Mouse (Mus musculus): ENCODE data around the gene Slc9a5. TPM values are rescaled to one million over a fixed set of nuclear protein-coding genes. Genes with fewer than 3 reads are reported as not detected.
A peak's percentile ranks its signal among the peaks of the same experiment; 100 is the strongest.

The Slc9a5 gene
- polyA plus RNA-seq, 1 experiment from 2014 or later: 1.7 TPM

DNA sequence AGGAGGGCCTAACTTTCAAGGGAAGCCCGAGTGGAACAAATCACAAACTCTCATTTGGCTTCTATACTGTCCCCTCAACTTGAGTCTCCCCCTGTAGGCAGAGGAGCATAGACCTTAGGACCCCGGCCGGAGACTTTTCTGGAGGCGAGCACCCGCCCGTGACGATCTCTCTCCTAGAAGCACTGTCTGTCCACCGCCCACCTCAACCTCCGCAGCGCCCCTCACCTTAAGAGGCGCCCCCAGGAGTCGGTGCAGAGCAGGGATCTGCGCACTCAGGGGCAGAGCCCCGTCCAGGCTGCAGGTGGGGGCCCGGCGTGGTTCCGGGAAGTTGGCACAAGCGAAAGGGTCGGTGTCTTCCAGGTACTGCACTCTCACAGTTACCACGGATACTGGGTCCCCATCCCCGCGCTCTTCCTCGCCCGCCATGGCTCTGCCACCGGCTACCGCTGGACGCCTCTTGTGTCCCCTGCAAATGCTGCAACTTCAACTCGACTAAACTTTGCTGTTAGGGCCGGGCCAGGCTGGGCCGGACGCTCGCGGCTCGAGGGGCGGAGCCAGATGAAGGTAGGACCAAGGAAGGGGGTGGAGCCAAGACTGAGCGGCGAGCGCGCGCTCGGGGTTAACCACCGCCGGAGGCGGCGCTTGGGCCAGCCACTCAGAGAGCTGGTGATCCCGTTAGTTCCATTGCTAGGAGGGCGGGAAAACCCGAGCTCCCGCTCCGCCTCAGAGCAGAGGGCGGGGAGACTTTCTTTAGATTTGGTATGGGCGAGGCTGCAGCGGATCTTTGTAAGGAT lies 1.0 kb upstream of the Slc9a5 start, which contains the start of gene Fhod1:
Gene Fhod1 (minus strand): TSS at position 526 of the 794 bp plus-strand sequence.
- Histone ChIP-seq H3K9ac (peak within 1 kb of the TSS; percentile 66), H3K27ac (peak within 1 kb of the TSS; percentile 92), H3K36me3 (no peaks in the 10 kb centered on the region), H3K4me1 (replicated peaks) (peaks cover 40% of the 10 kb centered on the region), H3K4me2 (replicated peaks) (peak within 1 kb of the TSS; percentile 98), H3K27me3 (replicated peaks) (peaks cover 10% of the 10 kb centered on the region; the same call in 1 of the 2 replicates), H3K4me3 (replicated peaks) (peak within 1 kb of the TSS; percentile 74), H3K9me3 (no peaks in the 10 kb centered on the region)
- peak; percentile 92 for ATAC-seq
- WGBS: under 1% methylated on average over 53 of the region's 53 CpGs

DNA sequence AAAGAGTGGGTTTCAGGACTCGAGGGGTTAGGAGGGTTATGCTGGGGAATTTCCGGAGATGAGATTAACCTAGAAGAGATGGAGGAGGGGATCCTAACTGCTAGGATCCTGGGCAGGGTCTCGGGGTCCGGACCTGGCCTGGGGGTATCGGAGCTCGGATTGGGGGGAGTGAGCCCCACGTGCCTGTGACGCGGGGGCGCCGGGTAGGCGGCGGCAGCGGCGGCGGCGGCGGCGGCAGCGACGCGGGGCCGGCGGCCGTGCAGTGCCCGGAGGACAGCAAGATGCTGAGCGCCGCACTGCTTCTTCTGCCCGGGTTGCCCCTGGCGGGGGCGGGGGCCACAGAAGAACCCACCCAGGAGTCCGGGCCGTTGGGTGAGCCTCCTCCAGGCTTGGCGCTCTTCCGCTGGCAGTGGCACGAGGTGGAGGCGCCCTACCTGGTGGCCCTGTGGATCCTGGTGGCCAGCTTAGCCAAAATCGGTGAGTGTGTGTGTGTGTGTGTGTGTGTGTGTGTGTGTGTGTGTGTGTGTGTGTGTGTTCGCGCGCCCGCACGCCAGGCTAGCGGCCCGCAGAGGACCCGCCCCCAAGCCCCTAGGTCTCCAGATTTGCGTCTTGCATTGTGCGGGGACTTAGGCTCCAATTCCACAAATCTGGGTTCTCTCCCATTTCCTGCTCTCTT lies 591 bp downstream of the Slc9a5 start:
- no peak overlapping the region for H3K27ac ChIP-seq
- H3K9ac ChIP-seq: peak overlapping the region; percentile 59
- peaks cover 39% of the 10 kb centered on the region for H3K4me1 ChIP-seq (replicated peaks)
- WGBS: under 1% methylated on average over 47 of the region's 48 CpGs
- peak overlapping the region; percentile 98 for H3K4me2 ChIP-seq (replicated peaks)
- no peaks in the 10 kb centered on the region for H3K36me3 ChIP-seq
- peaks cover 10% of the 10 kb centered on the region; the same call in 1 of the 2 replicates for H3K27me3 ChIP-seq (replicated peaks)
- ATAC-seq: no peak
- H3K9me3 ChIP-seq: no peaks in the 10 kb centered on the region
- H3K4me3 ChIP-seq (replicated peaks): peak overlapping the region; percentile 74

DNA sequence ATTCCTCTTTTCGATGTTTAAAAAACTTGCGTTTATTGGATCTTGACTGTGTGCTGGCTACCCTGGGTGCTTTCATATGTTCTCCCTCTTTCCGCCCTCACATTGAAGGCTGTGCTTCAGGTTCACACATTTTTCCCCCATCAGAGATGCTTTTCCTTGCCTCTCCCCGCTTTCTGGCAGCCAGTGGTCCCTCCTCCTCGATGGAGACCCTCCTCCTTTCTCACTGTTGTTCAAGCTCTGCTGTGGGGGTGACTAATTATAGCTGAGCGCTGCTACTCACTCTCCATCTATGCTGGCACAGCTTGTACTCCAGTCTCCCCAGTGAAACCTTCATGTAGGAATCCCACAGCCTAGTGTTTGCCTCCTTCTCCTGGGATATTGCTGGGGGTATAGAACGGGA lies 1.5 kb downstream of the Slc9a5 start:
- H3K9ac ChIP-seq: no peak overlapping the region
- peaks cover 10% of the 10 kb centered on the region; the same call in 1 of the 2 replicates for H3K27me3 ChIP-seq (replicated peaks)
- H3K9me3 ChIP-seq: no peaks in the 10 kb centered on the region
- 47% methylated on average over 7 of the region's 7 CpGs for WGBS
- H3K4me3 ChIP-seq (replicated peaks): no peak overlapping the region
- peaks cover 33% of the 10 kb centered on the region for H3K4me1 ChIP-seq (replicated peaks)
- no peaks in the 10 kb centered on the region for H3K36me3 ChIP-seq
- H3K4me2 ChIP-seq (replicated peaks): peak overlapping the region; percentile 98
- no peak overlapping the region for H3K27ac ChIP-seq
- ATAC-seq: no peak

DNA sequence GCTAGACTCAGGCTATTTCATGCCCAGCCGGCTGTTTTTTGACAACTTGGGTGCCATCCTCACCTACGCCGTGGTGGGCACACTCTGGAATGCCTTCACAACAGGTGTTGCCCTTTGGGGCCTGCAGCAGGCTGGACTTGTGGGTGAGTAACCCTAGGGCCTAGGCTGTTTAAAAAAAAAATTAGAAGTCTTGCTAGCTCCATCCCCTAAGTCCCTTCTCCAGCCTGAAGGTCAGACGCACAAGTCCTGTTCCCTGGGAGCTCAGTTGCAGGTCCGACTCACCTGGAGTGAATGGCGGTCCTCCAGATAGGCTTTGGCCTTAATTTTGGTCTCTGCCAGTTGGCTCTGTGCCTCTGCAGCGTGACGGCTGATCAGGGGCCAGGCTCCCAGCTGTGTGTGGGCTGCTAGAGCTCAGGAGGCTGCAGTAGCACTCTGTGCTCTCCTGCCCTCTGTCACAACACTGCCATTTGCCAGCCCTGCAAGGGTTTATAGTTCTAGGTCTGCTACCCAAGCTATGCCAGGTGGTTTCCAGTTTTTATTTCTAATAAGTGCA lies 5.0 kb downstream of the Slc9a5 start:
- Histone ChIP-seq H3K27me3 (replicated peaks) (peaks cover 8% of the 10 kb centered on the region; the same call in 1 of the 2 replicates), H3K36me3 (no peaks in the 10 kb centered on the region), H3K4me1 (replicated peaks) (peaks cover 17% of the 10 kb centered on the region), H3K9me3 (no peaks in the 10 kb centered on the region), H3K4me3 (replicated peaks) (no peak overlapping the region), H3K4me2 (replicated peaks) (no peak overlapping the region), H3K27ac (no peak overlapping the region), H3K9ac (no peak overlapping the region)
- ATAC-seq: no peak
- 85% methylated on average over 8 of the region's 8 CpGs for WGBS

DNA sequence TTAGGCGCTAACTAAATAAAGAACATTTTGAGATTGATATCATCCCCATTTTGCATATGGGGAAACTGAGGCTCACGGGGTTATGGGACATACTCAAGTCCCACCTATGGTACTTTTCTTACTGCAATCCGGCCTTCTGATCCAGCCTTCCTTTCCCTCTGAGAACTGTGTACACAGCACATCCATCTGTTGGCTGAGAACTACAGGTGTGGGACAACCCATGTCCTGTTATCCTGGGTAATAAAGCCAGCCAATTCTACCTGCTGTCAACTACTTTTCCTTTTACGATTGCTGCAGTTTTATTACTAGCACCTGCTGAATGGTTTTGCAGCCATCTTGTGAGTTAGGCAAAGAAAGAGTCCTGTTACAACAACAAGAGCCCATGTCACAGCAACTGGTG lies 5.9 kb downstream of the Slc9a5 start:
- WGBS: 81% methylated on average over 4 of the region's 4 CpGs
- Histone ChIP-seq H3K36me3 (no peaks in the 10 kb centered on the region), H3K4me3 (replicated peaks) (no peak overlapping the region), H3K4me2 (replicated peaks) (no peak overlapping the region), H3K9ac (no peak overlapping the region), H3K27ac (no peak overlapping the region), H3K9me3 (no peaks in the 10 kb centered on the region), H3K27me3 (replicated peaks) (peaks cover 5% of the 10 kb centered on the region; the same call in 1 of the 2 replicates), H3K4me1 (replicated peaks) (peaks cover 12% of the 10 kb centered on the region)
- peak; percentile 57 for ATAC-seq

DNA sequence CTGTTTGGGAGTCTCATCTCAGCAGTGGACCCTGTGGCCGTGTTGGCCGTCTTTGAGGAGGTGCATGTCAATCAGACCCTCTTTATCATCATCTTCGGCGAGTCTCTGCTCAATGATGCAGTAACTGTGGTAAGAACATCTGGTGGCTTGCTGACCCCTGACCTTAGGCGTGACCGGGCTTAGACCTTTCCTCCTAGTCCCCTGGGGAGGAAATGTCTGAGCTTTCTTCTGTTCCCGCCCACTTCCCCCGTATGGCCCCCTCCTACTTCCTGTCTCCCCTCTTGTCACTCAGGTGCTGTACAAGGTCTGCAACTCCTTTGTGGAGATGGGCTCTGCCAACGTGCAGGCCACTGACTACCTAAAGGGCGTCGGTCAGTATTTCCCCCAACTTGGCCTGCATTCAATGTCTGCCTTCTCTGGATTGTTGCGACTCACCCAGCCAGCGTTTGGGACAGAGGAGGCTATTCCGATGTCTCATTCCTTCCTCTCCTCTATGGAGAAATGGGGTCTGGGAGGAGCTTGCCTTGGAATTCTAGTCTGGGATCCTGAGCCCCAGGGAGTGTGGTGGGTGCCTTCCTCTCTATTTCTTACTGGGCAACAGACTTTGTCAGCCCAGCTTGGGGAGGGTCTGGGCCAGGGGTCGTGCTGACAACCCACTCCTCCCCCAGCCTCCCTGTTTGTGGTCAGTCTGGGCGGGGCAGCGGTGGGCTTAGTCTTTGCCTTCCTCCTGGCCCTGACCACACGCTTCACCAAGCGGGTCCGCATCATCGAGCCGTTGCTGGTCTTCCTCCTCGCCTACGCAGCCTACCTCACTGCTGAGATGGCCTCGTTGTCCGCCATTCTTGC lies 6.8 kb downstream of the Slc9a5 start:
- WGBS: 73% methylated on average over 26 of the region's 26 CpGs

DNA sequence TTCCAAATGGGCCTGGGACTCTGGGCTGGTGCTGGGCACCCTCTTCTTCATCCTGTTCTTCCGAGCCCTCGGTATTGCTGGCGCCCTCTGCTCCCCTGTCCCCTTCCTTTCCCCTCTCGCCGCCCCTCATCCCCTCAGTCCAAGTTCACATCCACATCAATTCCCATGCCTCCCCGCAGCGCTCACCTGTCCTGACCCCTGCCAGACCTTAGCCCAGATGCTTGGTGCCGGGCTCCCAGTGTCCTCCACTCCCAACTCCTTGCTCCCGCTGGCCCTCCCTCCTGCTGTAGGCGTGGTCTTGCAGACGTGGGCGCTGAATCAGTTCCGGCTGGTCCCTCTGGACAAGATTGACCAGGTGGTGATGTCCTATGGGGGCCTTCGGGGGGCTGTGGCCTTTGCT lies 8.0 kb downstream of the Slc9a5 start:
- H3K36me3 ChIP-seq: no peaks in the 10 kb centered on the region
- H3K9me3 ChIP-seq: no peaks in the 10 kb centered on the region
- no peak overlapping the region for H3K9ac ChIP-seq
- peaks cover 8% of the 10 kb centered on the region; the same call in 1 of the 2 replicates for H3K4me1 ChIP-seq (replicated peaks)
- H3K4me3 ChIP-seq (replicated peaks): no peak overlapping the region
- H3K27ac ChIP-seq: no peak overlapping the region
- no peak for ATAC-seq
- no peak overlapping the region for H3K4me2 ChIP-seq (replicated peaks)
- no peaks in the 10 kb centered on the region for H3K27me3 ChIP-seq (replicated peaks)
- WGBS: 87% methylated on average over 14 of the region's 14 CpGs

More for the DNA sequence above, 6.8 kb downstream of the Slc9a5 start:
- Histone ChIP-seq H3K4me2 (replicated peaks) (no peak overlapping the region), H3K4me3 (replicated peaks) (no peak overlapping the region), H3K9me3 (no peaks in the 10 kb centered on the region), H3K36me3 (no peaks in the 10 kb centered on the region), H3K9ac (no peak overlapping the region), H3K4me1 (replicated peaks) (peaks cover 7% of the 10 kb centered on the region; the same call in 1 of the 2 replicates), H3K27me3 (replicated peaks) (0 out of 2 replicates have a peak, but pooled peaks cover under 1% of the 10 kb centered on the region), H3K27ac (no peak overlapping the region)
- ATAC-seq: 0 out of 2 replicates have a peak, but pooled peaks have one; percentile 3

DNA sequence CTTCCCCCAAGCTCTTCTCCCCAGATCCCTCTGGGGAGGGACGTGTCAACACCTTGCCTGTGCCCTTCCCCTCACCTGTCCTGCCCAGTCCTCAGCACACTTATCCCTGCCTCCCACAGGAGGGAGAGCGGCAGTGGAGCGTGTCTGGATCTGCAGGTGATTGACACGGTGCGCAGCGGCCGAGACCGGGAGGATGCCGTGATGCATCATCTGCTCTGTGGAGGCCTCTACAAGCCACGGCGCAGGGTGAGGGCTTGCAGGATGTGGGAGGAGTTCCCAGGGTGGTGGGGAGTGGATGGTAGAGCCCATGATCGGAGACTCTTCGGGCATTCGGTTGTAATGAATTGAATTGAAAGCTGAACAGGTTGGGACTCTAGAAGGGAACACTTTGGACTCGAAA lies 10.6 kb downstream of the Slc9a5 start:
- no peak overlapping the region for H3K27ac ChIP-seq
- WGBS: 63% methylated on average over 15 of the region's 15 CpGs
- H3K4me1 ChIP-seq (replicated peaks): peaks cover 21% of the 10 kb centered on the region
- H3K27me3 ChIP-seq (replicated peaks): no peaks in the 10 kb centered on the region
- no peak overlapping the region for H3K4me3 ChIP-seq (replicated peaks)
- H3K9ac ChIP-seq: no peak overlapping the region
- H3K4me2 ChIP-seq (replicated peaks): no peak overlapping the region
- no peak for ATAC-seq
- no peaks in the 10 kb centered on the region for H3K9me3 ChIP-seq
- no peaks in the 10 kb centered on the region for H3K36me3 ChIP-seq

DNA sequence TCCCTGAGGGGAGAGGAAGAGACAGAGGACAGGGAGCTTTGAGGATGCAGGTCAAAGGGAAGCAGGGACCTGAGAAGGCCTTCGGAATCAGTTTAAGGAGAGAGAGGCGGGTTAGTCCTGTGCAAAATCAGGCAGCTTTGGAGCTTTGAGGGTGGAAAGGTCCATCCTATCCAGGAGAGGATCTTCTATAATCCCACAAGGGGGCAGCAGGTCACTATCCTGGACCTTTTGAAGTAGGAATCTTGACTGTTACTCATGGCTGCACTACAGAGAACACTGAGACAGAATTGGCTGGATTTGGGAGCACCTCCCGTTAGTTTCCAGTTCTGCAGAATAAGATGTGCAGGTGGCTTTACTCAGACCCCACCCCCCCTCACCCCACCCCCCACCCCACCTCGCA lies 11.0 kb downstream of the Slc9a5 start:
- H3K36me3 ChIP-seq: no peaks in the 10 kb centered on the region
- H3K27ac ChIP-seq: no peak overlapping the region
- no peak overlapping the region for H3K4me3 ChIP-seq (replicated peaks)
- no peaks in the 10 kb centered on the region for H3K9me3 ChIP-seq
- no peaks in the 10 kb centered on the region for H3K27me3 ChIP-seq (replicated peaks)
- H3K4me1 ChIP-seq (replicated peaks): peaks cover 21% of the 10 kb centered on the region
- H3K4me2 ChIP-seq (replicated peaks): no peak overlapping the region
- no peak overlapping the region for H3K9ac ChIP-seq
- 53% methylated on average over 4 of the region's 4 CpGs for WGBS
- ATAC-seq: peak; percentile 44; the same call in 1 of the 2 replicates

DNA sequence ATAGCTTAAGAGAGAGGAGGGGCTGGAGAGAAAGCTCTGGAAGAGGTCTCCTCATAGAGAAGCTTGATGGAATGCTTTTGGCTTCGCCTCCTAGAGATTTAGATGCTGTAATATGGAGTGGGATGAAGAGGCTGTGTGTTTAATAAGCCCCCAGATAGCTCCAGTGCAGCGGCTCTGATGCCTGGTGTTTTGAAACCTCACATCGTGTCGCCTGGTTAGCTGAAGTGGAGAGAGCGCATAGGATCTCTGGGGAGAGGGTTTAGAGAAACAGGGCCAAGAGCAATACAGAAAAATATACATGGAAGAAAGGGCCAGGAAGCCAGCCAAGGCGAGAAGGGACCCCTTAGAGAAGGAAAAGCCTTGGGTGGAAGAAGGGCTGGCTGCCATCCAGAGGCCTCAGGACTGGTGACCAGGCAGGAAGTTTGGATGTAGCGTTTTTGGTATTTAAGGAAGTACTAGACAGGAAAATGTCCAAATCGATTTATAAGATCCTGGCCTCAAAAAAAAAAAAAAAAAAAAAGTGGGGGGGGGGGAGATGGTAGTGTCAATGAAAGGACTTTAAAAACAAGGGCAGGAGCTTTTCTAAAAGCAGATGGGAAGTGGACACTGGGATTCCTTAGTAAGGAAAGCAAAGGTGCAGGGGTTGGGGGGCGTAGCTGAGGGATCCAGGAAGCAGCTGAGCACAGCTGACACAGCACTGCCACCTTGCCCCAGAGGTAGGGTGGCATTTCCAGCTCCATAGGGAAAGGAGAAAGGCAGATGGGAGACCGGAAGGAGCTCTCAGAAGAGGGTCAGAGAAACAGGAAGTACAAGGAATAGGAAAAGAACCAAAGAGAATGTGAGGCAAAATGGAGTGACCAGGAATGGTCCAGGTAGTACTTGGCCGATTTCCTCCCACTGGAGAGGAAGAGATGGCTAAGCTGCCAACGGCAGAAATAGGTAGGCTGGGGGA lies 13.4 kb downstream of the Slc9a5 start:
- H3K27ac ChIP-seq: peak overlapping the region; percentile 58; the same call in 1 of the 2 replicates
- H3K4me3 ChIP-seq (replicated peaks): no peak overlapping the region
- H3K4me2 ChIP-seq (replicated peaks): no peak overlapping the region; the same call in 1 of the 2 replicates
- WGBS: 57% methylated on average over 12 of the region's 12 CpGs
- no peaks in the 10 kb centered on the region for H3K27me3 ChIP-seq (replicated peaks)
- no peak overlapping the region for H3K9ac ChIP-seq
- 0 out of 2 replicates have a peak, but pooled peaks have one; percentile 50 for ATAC-seq
- no peaks in the 10 kb centered on the region for H3K36me3 ChIP-seq
- H3K4me1 ChIP-seq (replicated peaks): peaks cover 14% of the 10 kb centered on the region
- H3K9me3 ChIP-seq: no peaks in the 10 kb centered on the region

DNA sequence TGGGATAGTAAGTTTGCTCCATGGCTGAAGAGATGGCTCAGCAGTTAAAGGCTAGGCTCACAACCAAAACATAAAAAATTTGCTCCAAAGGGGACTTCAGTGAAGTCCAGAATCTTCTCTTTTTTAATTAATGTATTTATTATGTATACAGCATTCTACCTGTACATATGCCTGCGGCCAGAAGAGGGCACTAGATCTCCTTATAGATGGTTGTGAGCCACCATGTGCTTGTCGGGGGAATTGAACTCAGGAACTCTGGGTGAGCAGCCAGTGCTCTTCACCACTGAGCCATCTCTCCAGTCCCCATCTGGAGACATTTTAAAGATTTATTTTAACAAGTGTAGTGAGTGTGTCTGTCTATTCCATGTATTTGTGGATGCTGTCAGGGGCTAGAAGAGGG lies 18.5 kb downstream of the Slc9a5 start:
- peaks cover 10% of the 10 kb centered on the region for H3K4me1 ChIP-seq (replicated peaks)
- no peak for ATAC-seq
- H3K27me3 ChIP-seq (replicated peaks): no peaks in the 10 kb centered on the region
- H3K4me2 ChIP-seq (replicated peaks): no peak overlapping the region
- WGBS: 72% methylated on average over 2 of the region's 2 CpGs
- H3K4me3 ChIP-seq (replicated peaks): no peak overlapping the region
- no peak overlapping the region for H3K27ac ChIP-seq
- no peaks in the 10 kb centered on the region for H3K9me3 ChIP-seq
- H3K36me3 ChIP-seq: no peaks in the 10 kb centered on the region
- H3K9ac ChIP-seq: no peak overlapping the region
